Mouse (Mus musculus) C2C12 (cell line): ENCODE data around the gene Pkd1l1. TPM values are rescaled to one million over a fixed set of nuclear protein-coding genes. Genes with fewer than 3 reads are reported as not detected.

ENCODE experiments used
- H3K27me3 ChIP-seq: one replicate; pipeline ENCODE4 v1.6.1; 2011; ENCODE audit not compliant: control insufficient read depth, insufficient read depth, insufficient read length
- H3K36me3 ChIP-seq: one replicate; pipeline ENCODE4 v1.6.1; 2011; ENCODE audit not compliant: control insufficient read depth, insufficient read depth
- H3K4me3 ChIP-seq: one replicate; pipeline ENCODE4 v1.5.1; 2011; ENCODE audit warnings: mild to moderate bottlenecking, control low read depth; ENCODE audit not compliant: poor library complexity, insufficient read depth, severe bottlenecking
- H3K79me2 ChIP-seq: one replicate; pipeline ENCODE4 v1.6.1; 2011; ENCODE audit not compliant: control insufficient read depth, insufficient read depth
- H3K79me3 ChIP-seq: one replicate; pipeline ENCODE4 v1.6.1; 2011; ENCODE audit warnings: low read depth, control low read depth
- H3ac ChIP-seq: one replicate; pipeline ENCODE3; 2011; ENCODE audit warnings: low read depth; ENCODE audit not compliant: control insufficient read depth, insufficient read length
- CEBPB ChIP-seq: IDR thresholded peaks from one replicate; pipeline ENCODE4 v1.6.1; 2011; ENCODE audit warnings: low read depth, mild to moderate bottlenecking, control low read depth, moderate library complexity
- CTCF ChIP-seq: IDR thresholded peaks from one replicate; pipeline ENCODE4 v1.5.1; 2011; ENCODE audit not compliant: control insufficient read depth, insufficient read depth, insufficient read length
- FOSL1 ChIP-seq: IDR thresholded peaks from one replicate; pipeline ENCODE4 v1.8.0; 2011; ENCODE audit warnings: mild to moderate bottlenecking, low read length; ENCODE audit not compliant: poor library complexity, insufficient read depth, severe bottlenecking
- MAX ChIP-seq: IDR thresholded peaks from one replicate; pipeline ENCODE4 v1.6.1; 2011; ENCODE audit warnings: mild to moderate bottlenecking, control low read depth
- MYOD1 ChIP-seq: IDR thresholded peaks from one replicate; pipeline ENCODE4 v1.6.1; 2011; ENCODE audit warnings: low read depth; ENCODE audit not compliant: control insufficient read depth, insufficient read length
- MYOG ChIP-seq: IDR thresholded peaks from one replicate; pipeline ENCODE4 v1.6.1; 2011; ENCODE audit not compliant: control insufficient read depth, insufficient read length; ENCODE audit errors: extremely low read depth
- USF1 ChIP-seq: IDR thresholded peaks from one replicate; pipeline ENCODE4 v1.6.1; 2011; ENCODE audit warnings: low read depth, mild to moderate bottlenecking, control low read depth, moderate library complexity
- polyA plus RNA-seq: library from polyadenylated mRNA; unstranded; fragments of >200 nt; fragmentation: generic; extraction: Trizol; gene quantifications from one replicate; pipeline ENCODE4 v1.2.1, GENCODE M21; 2012; ENCODE audit warnings: missing spikeins

The Pkd1l1 gene
- polyA plus RNA-seq, 1 experiment, result 0.04 TPM

DNA sequence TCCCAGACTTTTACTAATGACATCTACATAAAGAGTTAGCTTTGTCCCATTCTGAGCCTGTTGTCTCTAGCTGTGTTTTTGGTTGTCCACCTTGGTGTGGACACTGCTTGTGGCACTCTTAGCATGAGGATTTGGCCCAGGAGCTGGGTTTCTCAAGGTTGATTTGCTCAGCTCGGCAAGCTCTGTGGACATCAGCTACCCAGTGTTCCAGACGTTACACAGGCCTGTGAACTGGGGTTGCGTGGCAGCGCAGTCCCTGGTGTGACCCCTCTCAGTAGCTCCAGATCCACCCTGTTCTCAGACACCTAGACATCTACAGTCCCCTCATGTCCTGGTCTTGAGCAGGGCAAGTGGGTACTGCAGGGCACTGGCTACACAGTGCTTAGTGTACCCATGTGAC, 110.6 kb downstream of the Pkd1l1 start:
- H3K27me3 ChIP-seq, result no peaks in the 10 kb centered on the region
- H3ac ChIP-seq, result no peak overlapping the region
- H3K79me3 ChIP-seq, result no peaks in the 10 kb centered on the region

DNA sequence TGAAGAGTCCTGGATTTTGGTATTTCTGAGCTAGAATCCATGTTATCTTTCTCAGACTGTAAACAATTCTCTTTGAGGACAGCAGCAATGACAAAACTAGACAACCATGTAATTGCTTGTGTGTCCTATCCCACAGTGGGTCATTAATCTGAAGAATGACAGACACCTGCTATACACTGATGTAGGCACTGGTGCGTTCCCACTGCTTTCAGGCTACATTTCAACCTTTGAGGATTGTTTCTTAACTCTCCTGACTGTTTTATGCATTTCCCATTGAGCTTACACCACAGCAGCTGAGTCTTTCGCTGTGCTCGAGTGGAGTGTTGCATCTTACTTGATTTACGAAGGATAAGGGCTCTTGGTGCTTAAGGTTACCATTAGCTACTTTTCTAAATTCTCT, 111.1 kb downstream of the Pkd1l1 start:
- no peak for TF ChIP-seq MYOG
- no peak for TF ChIP-seq MAX
- TF ChIP-seq MYOD1, result no peak
- no peak for TF ChIP-seq FOSL1
- TF ChIP-seq CTCF, result no peak
- TF ChIP-seq USF1, result no peak
- no peak for TF ChIP-seq CEBPB
- no peaks in the 10 kb centered on the region for H3K36me3 ChIP-seq

More for the DNA sequence above, 110.6 kb downstream of the Pkd1l1 start:
- no peaks in the 10 kb centered on the region for H3K36me3 ChIP-seq
- TF ChIP-seq MYOD1, result no peak
- TF ChIP-seq CTCF, result no peak
- TF ChIP-seq MAX, result no peak
- TF ChIP-seq FOSL1, result no peak
- TF ChIP-seq CEBPB, result no peak
- no peaks in the 10 kb centered on the region for H3K79me2 ChIP-seq
- no peak overlapping the region for H3K4me3 ChIP-seq

DNA sequence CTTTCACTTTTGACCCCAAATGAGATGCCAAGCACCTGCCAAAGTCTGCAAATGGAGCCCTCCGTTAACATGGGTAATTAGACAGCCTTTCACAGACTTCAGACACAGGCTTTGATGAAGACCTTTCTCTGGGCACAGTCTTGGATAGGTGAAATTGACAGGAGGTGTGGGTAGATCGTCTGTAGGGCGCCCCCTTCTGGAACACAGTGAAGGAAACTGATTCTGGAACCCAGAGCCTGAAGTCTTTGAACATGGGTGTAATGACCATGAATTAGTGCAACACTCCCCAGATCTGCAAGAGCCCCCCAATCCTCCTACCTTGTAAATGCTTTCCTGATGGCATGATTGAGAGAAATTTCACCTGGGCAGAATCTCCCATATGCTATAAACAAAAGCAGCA, 112.2 kb downstream of the Pkd1l1 start:
- Histone ChIP-seq H3K79me2 (no peaks in the 10 kb centered on the region), H3K27me3 (no peaks in the 10 kb centered on the region), H3K36me3 (no peaks in the 10 kb centered on the region), H3ac (no peak overlapping the region), H3K79me3 (no peaks in the 10 kb centered on the region), H3K4me3 (no peak overlapping the region)
- TF ChIP-seq MAX, result no peak
- no peak for TF ChIP-seq USF1
- peak; percentile 4 for TF ChIP-seq CTCF
- TF ChIP-seq CEBPB, result no peak
- no peak for TF ChIP-seq MYOD1
- TF ChIP-seq FOSL1, result no peak
- TF ChIP-seq MYOG, result no peak

More for the DNA sequence above, 111.1 kb downstream of the Pkd1l1 start:
- H3K4me3 ChIP-seq, result no peak overlapping the region
- no peaks in the 10 kb centered on the region for H3K27me3 ChIP-seq
- H3ac ChIP-seq, result no peak overlapping the region
- no peaks in the 10 kb centered on the region for H3K79me2 ChIP-seq
- no peaks in the 10 kb centered on the region for H3K79me3 ChIP-seq

DNA sequence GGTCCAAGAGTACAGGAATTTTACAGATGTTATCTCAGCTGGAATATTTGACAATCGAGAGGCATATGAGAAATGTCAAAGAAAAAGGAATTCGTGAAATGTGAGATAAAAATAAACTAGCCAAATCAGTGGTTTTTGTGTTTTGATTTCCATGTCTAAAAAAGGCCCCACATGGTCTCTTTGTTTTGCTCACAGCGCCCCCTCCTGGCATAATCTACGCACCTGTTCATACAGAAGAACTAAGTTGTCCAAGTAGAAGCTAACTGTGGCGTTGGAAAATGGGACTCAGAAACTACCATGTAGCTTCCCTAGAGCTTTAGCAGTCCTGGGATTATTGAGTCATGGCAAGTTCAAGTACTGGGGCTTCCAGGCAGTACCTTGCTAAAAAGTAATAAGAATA, 113.2 kb downstream of the Pkd1l1 start:
- no peaks in the 10 kb centered on the region for H3K36me3 ChIP-seq
- H3K4me3 ChIP-seq, result no peak overlapping the region
- no peaks in the 10 kb centered on the region for H3K79me3 ChIP-seq
- TF ChIP-seq CTCF (no peak), MAX (peak; percentile 30), CEBPB (no peak)
- H3K27me3 ChIP-seq, result no peaks in the 10 kb centered on the region
- H3K79me2 ChIP-seq, result no peaks in the 10 kb centered on the region
- H3ac ChIP-seq, result no peak overlapping the region

DNA sequence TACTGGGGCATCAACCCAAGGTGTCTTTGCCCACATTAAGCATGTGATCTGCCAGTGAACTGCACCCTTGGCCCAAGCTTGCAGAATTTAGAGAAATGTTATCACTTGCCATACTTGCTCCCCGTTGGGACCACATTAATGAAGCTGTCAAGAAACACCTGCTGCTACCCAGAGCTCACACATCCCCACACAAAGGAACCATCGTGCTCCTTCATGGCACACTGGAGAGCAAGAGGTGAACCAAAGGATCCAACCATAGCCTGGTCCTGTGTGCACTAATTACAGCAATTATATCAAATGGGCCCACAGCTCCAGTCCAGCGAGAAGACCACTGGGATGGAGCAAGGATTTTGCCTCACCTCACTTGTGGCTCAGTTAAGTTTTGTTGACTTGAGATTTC, 114.0 kb downstream of the Pkd1l1 start:
- no peaks in the 10 kb centered on the region for H3K79me2 ChIP-seq
- TF ChIP-seq FOSL1 (no peak), MYOD1 (no peak), MAX (no peak), CTCF (no peak), USF1 (no peak), CEBPB (no peak), MYOG (no peak)
- H3ac ChIP-seq, result no peak overlapping the region
- H3K36me3 ChIP-seq, result no peaks in the 10 kb centered on the region
- no peaks in the 10 kb centered on the region for H3K27me3 ChIP-seq
- no peaks in the 10 kb centered on the region for H3K79me3 ChIP-seq
- no peak overlapping the region for H3K4me3 ChIP-seq

DNA sequence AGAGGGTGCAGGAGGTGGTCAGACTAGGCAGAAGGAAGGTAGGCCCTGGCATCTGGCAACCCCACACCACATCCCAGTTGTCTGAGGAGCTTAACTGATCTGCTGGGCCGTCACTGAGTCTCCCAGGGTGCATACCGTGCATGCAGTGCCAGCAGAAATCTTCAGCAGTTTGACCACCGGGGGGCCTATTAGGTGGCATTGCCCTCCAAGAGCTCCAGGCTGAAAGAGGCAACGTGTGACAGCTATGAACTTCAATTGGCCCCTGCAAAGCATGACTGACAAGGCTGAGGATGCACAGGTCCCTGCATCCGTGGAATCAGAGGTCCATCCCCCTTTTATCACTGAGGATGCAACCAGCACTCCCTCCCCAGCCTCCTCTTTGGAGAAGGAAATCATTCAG, 116.9 kb downstream of the Pkd1l1 start:
- no peaks in the 10 kb centered on the region for H3K36me3 ChIP-seq
- no peaks in the 10 kb centered on the region for H3K27me3 ChIP-seq
- H3K79me3 ChIP-seq, result no peaks in the 10 kb centered on the region
- H3K79me2 ChIP-seq, result no peaks in the 10 kb centered on the region
- H3K4me3 ChIP-seq, result no peak overlapping the region
- H3ac ChIP-seq, result no peak overlapping the region
- TF ChIP-seq MYOD1 (no peak), CTCF (no peak), USF1 (no peak), MYOG (no peak), MAX (no peak), FOSL1 (no peak), CEBPB (no peak)
